Mouse (Mus musculus): Measurements from ENCODE around the gene Ano6.

DNA sequence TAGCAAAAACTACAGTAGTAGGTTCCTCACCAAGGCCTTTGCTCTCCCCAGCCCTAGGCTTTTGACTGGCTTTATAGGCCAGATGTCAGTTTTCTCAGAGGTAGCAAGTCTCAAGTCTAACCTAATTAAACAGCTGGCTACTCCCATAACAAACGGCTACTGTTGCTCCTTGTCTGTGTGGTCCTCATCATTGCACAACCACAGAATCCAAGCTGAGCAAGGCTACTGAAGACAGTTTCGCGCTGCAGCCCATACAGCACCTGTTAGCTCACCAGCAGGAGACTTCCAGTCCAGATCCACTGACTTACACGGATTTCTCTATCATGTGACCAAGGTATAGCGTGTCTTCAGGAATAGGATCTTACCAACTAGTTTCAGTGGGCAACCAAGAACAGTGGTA is 55.5 kb downstream of the Ano6 start:
- TF ChIP-seq POLR2AphosphoS5 (IDR thresholded peaks at IDR 0.05; ENCODE audit: insufficient replicate concordance, low read depth, low read length): no peak
- TF ChIP-seq CTCF (IDR thresholded peaks at IDR 0.05; ENCODE audit: low read depth, low read length): no peak
- no peak for TF ChIP-seq GATA2 (IDR thresholded peaks at IDR 0.05; ENCODE audit: borderline replicate concordance, low read depth, low read length)
- TF ChIP-seq GATA1 (IDR thresholded peaks at IDR 0.05; ENCODE audit: borderline replicate concordance, low read length): no peak
- no peak for TF ChIP-seq TAL1 (conservative IDR thresholded peaks at IDR 0.05; ENCODE audit: low read depth, low read length)
